Mouse (Mus musculus) testis, adult 2 months (tissue): Measurements from ENCODE around the gene Pip4k2b. TPM values are rescaled to one million over a fixed set of nuclear protein-coding genes. Genes with fewer than 3 reads are reported as not detected.

Experiments
- H3K27ac ChIP-seq: fragments of 200-500 bp; 2 replicates; pipeline ENCODE4 v1.5.1; 2012; ENCODE audit warnings: low read depth, low read length; ENCODE audit not compliant: control insufficient read depth, insufficient read depth
- H3K27me3 ChIP-seq: fragments of 200-500 bp; 2 replicates; pipeline ENCODE4 v1.6.1; 2012; ENCODE audit warnings: mild to moderate bottlenecking, low read length, moderate library complexity; ENCODE audit not compliant: control insufficient read depth, insufficient read depth
- H3K36me3 ChIP-seq: fragments of 200-500 bp; 2 replicates; pipeline ENCODE4 v1.6.1; 2012; ENCODE audit warnings: mild to moderate bottlenecking, low read length; ENCODE audit not compliant: control insufficient read depth, insufficient read depth
- H3K4me1 ChIP-seq: fragments of 200-500 bp; 2 replicates; pipeline ENCODE4 v1.6.1; 2012; ENCODE audit warnings: low read length; ENCODE audit not compliant: control insufficient read depth, insufficient read depth
- H3K4me3 ChIP-seq: fragments of 200-500 bp; 2 replicates; pipeline ENCODE4 v1.5.1; 2012; ENCODE audit warnings: low read depth, mild to moderate bottlenecking, low read length, moderate library complexity, mixed read lengths; ENCODE audit not compliant: control insufficient read depth
- CTCF ChIP-seq: fragments of 200-500 bp; IDR thresholded peaks from 2 replicates; pipeline ENCODE4 v1.5.1; 2012; ENCODE audit warnings: low read depth, mild to moderate bottlenecking, inconsistent platforms, low read length, moderate library complexity; ENCODE audit not compliant: control insufficient read depth, insufficient read depth, insufficient replicate concordance
- POLR2A ChIP-seq: fragments of 200-500 bp; IDR thresholded peaks from 2 replicates; pipeline ENCODE4 v1.6.1; 2012; ENCODE audit warnings: low read depth, mild to moderate bottlenecking, inconsistent platforms, low read length, moderate library complexity; ENCODE audit not compliant: control insufficient read depth
- polyA plus RNA-seq: library from polyadenylated mRNA; depleted of rRNA; stranded (reverse); fragments of >200 nt; gene quantifications from 2 replicates; pipeline ENCODE4 v1.2.3, GENCODE M21; 2012

Gene Pip4k2b
- polyA plus RNA-seq, 1 experiment: 2.5 TPM

GRCm38 (mm10) chr11:97702393-97702745 lies 42.1 kb downstream of the Pip4k2b start:
- Histone ChIP-seq H3K36me3 (no peaks in the 10 kb centered on the region; the same call in 1 of the 2 replicates), H3K27me3 (no peaks in the 10 kb centered on the region), H3K4me1 (peaks cover 36% of the 10 kb centered on the region), H3K4me3 (peak overlapping the region; percentile 98), H3K27ac (peak overlapping the region; percentile 68)
- TF ChIP-seq POLR2A (no peak), CTCF (no peak)

GRCm38 (mm10) chr11:97701581-97702392 lies 42.7 kb downstream of the Pip4k2b start:
- Histone ChIP-seq H3K27ac (no peak overlapping the region), H3K4me1 (peaks cover 36% of the 10 kb centered on the region), H3K27me3 (no peaks in the 10 kb centered on the region), H3K36me3 (no peaks in the 10 kb centered on the region; the same call in 1 of the 2 replicates), H3K4me3 (no peak overlapping the region)
- TF ChIP-seq POLR2A (no peak), CTCF (no peak)

- peaks cover 36% of the 10 kb centered on the region for H3K4me1 ChIP-seq
- peak overlapping the region; percentile 90 for H3K4me3 ChIP-seq
- TF ChIP-seq CTCF: no peak
- TF ChIP-seq POLR2A: no peak
- H3K36me3 ChIP-seq: no peaks in the 10 kb centered on the region; the same call in 1 of the 2 replicates
- peak overlapping the region; percentile 87; the same call in 1 of the 2 replicates for H3K27ac ChIP-seq
- H3K27me3 ChIP-seq: no peaks in the 10 kb centered on the region
These were observed 43.5 kb downstream of the Pip4k2b start for GRCm38 (mm10) chr11:97700746-97701580.

GRCm38 (mm10) chr11:97700003-97700745 lies 44.3 kb downstream of the Pip4k2b start, which contains the start of gene Pcgf2:
Gene Pcgf2, minus strand, starts transcription at chr11:97700497.
- Histone ChIP-seq H3K27me3 (no peaks in the 10 kb centered on the region), H3K4me3 (peak within 1 kb of the TSS; percentile 90), H3K27ac (peak within 1 kb of the TSS; percentile 87), H3K4me1 (peaks cover 39% of the 10 kb centered on the region), H3K36me3 (no peaks in the 10 kb centered on the region)
- no peak for TF ChIP-seq CTCF
- TF ChIP-seq POLR2A: 0 out of 2 replicates have a peak, but pooled peaks have one; percentile 15

- Histone ChIP-seq H3K27ac (peak overlapping the region; percentile 87), H3K4me1 (peaks cover 39% of the 10 kb centered on the region), H3K36me3 (no peaks in the 10 kb centered on the region), H3K4me3 (peak overlapping the region; percentile 90), H3K27me3 (no peaks in the 10 kb centered on the region)
- TF ChIP-seq POLR2A (peak; percentile 33; the same call in 1 of the 2 replicates), CTCF (no peak)
These were observed 44.9 kb downstream of the Pip4k2b start for GRCm38 (mm10) chr11:97699626-97700002.

- H3K27me3 ChIP-seq: no peaks in the 10 kb centered on the region
- peak overlapping the region; percentile 79 for H3K4me3 ChIP-seq
- peaks cover 38% of the 10 kb centered on the region for H3K4me1 ChIP-seq
- TF ChIP-seq POLR2A (no peak), CTCF (no peak)
- no peak overlapping the region for H3K27ac ChIP-seq
- H3K36me3 ChIP-seq: no peaks in the 10 kb centered on the region
These were observed 45.5 kb downstream of the Pip4k2b start for GRCm38 (mm10) chr11:97698741-97699611.
